Comparison of ENCODE assay signal across 8 mouse cellular contexts in the genomic region with DNA sequence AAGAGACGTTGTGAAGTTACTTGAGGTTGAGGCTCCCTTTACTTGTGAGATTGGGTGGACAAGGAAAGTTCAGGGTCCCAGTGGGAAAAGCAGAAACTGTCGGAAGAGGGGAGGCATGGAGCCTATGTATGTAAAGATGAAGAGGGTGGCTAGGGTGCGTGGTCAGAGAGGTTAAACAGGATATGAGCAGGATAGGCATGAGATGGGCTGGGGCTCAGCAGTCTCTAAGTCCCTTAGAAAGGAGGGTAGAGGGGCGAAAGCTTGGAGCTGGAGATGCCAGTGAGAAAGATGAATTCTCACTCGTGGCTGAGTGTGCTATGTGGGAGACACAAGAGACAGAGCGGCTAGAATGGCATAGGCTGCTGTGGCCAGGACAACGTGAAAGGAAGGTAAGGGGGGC. TPM values are rescaled to one million over a fixed set of nuclear protein-coding genes. Genes with fewer than 3 reads are reported as not detected.
DNase-seq lines count a peak whose midpoint lies in the region; ATAC-seq and TF ChIP-seq lines count a peak whose summit lies in the region.

Gene B830017H08Rik, plus strand, starts transcription at position 301 of the 400 bp plus-strand sequence.

- peaks cover 3% of the 10 kb centered on the region; the same call in 1 of the 2 replicates for H3K4me1 ChIP-seq in kidney, postnatal 0 days (replicated peaks; ENCODE audit: insufficient read depth, low read length)
- peaks cover 4% of the 10 kb centered on the region; the same call in 1 of the 2 replicates for H3K4me1 ChIP-seq in embryonic facial prominence, embryonic 14.5 days (ENCODE audit: control insufficient read depth, insufficient read depth, low read length)
- H3K4me1 ChIP-seq in intestine, embryonic 15.5 days (replicated peaks), result peaks cover 12% of the 10 kb centered on the region
- H3K4me1 ChIP-seq in neural tube, embryonic 12.5 days, result peaks cover 24% of the 10 kb centered on the region; the same call in 1 of the 2 replicates

- peak within 1 kb of the TSS; percentile 55 for H3K9ac ChIP-seq in kidney, postnatal 0 days (ENCODE audit: low read depth, low read length)
- H3K9ac ChIP-seq in embryonic facial prominence, embryonic 14.5 days (ENCODE audit: low read depth, low read length), result peak within 1 kb of the TSS; percentile 71
- H3K9ac ChIP-seq in intestine, embryonic 15.5 days, result peak within 1 kb of the TSS; percentile 52
- H3K9ac ChIP-seq in neural tube, embryonic 12.5 days, result peak within 1 kb of the TSS; percentile 77

- H3K9me3 ChIP-seq in kidney, postnatal 0 days (replicated peaks; ENCODE audit: low read length), result no peaks in the 10 kb centered on the region
- no peaks in the 10 kb centered on the region for H3K9me3 ChIP-seq in embryonic facial prominence, embryonic 14.5 days (ENCODE audit: control insufficient read depth, low read length)
- no peaks in the 10 kb centered on the region for H3K9me3 ChIP-seq in intestine, embryonic 15.5 days
- no peaks in the 10 kb centered on the region for H3K9me3 ChIP-seq in neural tube, embryonic 12.5 days

- no peaks in the 10 kb centered on the region for H3K36me3 ChIP-seq in kidney, postnatal 0 days (ENCODE audit: insufficient read depth, low read length)
- H3K36me3 ChIP-seq in embryonic facial prominence, embryonic 14.5 days (ENCODE audit: control insufficient read depth, insufficient read depth, low read length), result no peaks in the 10 kb centered on the region
- no peaks in the 10 kb centered on the region for H3K36me3 ChIP-seq in intestine, embryonic 15.5 days
- H3K36me3 ChIP-seq in neural tube, embryonic 12.5 days, result no peaks in the 10 kb centered on the region

- TF ChIP-seq CTCF in kidney, postnatal 0 days (IDR thresholded peaks at IDR 0.05; ENCODE audit: low read depth), result no peak

- H3K4me2 ChIP-seq in kidney, postnatal 0 days (ENCODE audit: low read length), result peak within 1 kb of the TSS; percentile 99
- peak within 1 kb of the TSS; percentile 99 for H3K4me2 ChIP-seq in embryonic facial prominence, embryonic 14.5 days (ENCODE audit: low read depth, low read length)
- peak within 1 kb of the TSS; percentile 97 for H3K4me2 ChIP-seq in intestine, embryonic 15.5 days (replicated peaks)
- peak within 1 kb of the TSS; percentile 97 for H3K4me2 ChIP-seq in neural tube, embryonic 12.5 days (replicated peaks)

- peaks cover 45% of the 10 kb centered on the region for H3K27me3 ChIP-seq in kidney, postnatal 0 days (ENCODE audit: insufficient read depth, low read length)
- peaks cover 60% of the 10 kb centered on the region for H3K27me3 ChIP-seq in embryonic facial prominence, embryonic 14.5 days (replicated peaks; ENCODE audit: control insufficient read depth, insufficient read depth, low read length)
- H3K27me3 ChIP-seq in intestine, embryonic 15.5 days (replicated peaks), result peaks cover 71% of the 10 kb centered on the region
- H3K27me3 ChIP-seq in neural tube, embryonic 12.5 days (replicated peaks), result peaks cover 80% of the 10 kb centered on the region

- no peak for ATAC-seq in kidney, postnatal 0 days (replicated peaks; ENCODE audit: low FRiP score, low read depth)
- no peak for ATAC-seq in embryonic facial prominence, embryonic 14.5 days (ENCODE audit: low read depth)
- ATAC-seq in intestine, embryonic 15.5 days, result no peak
- no peak for ATAC-seq in neural tube, embryonic 12.5 days (ENCODE audit: low FRiP score, low read depth)
- ATAC-seq in megakaryocyte progenitor cell, adult 5-6 weeks (replicated peaks; ENCODE audit: poor library complexity), result no peak

- H3K4me3 ChIP-seq in kidney, postnatal 0 days (replicated peaks; ENCODE audit: low read depth, low read length), result peak within 1 kb of the TSS; percentile 55
- H3K4me3 ChIP-seq in embryonic facial prominence, embryonic 14.5 days (ENCODE audit: low read depth, low read length), result peak within 1 kb of the TSS; percentile 59
- H3K4me3 ChIP-seq in intestine, embryonic 15.5 days (replicated peaks), result peak within 1 kb of the TSS; percentile 57
- H3K4me3 ChIP-seq in neural tube, embryonic 12.5 days, result peak within 1 kb of the TSS; percentile 60

- no peak within 1 kb of the TSS for H3K27ac ChIP-seq in kidney, postnatal 0 days
- no peak within 1 kb of the TSS; the same call in 1 of the 2 replicates for H3K27ac ChIP-seq in embryonic facial prominence, embryonic 14.5 days (replicated peaks; ENCODE audit: low read depth, low read length)
- H3K27ac ChIP-seq in intestine, embryonic 15.5 days, result no peak within 1 kb of the TSS
- peak within 1 kb of the TSS; percentile 42; the same call in 1 of the 2 replicates for H3K27ac ChIP-seq in neural tube, embryonic 12.5 days

- no peak for DNase-seq in kidney, postnatal 0 days (ENCODE audit: low spot score)
- DNase-seq in kidney, adult 8-10 months, result no peak
- DNase-seq in embryonic facial prominence, embryonic 14.5 days (ENCODE audit: low spot score), result no peak
- no peak for DNase-seq in adipocyte (ENCODE audit: low spot score)
- DNase-seq in cerebellum, adult 8-10 months, result no peak

- WGBS in kidney, postnatal 0 days, result 32% methylated on average over 7 of the region's 7 CpGs
- 24% methylated on average over 7 of the region's 7 CpGs for WGBS in embryonic facial prominence, embryonic 14.5 days
- 28% methylated on average over 7 of the region's 7 CpGs for WGBS in intestine, embryonic 15.5 days
- 28% methylated on average over 7 of the region's 7 CpGs for WGBS in neural tube, embryonic 12.5 days

RNA-seq across cellular contexts. Expression of gene B830017H08Rik, which starts in this region (rescaled TPM):
- 1.7 and 2.2 TPM in 2 replicates for polyA plus RNA-seq in kidney, postnatal 0 days (2015; fragmentation: Nextera tagmentation; extraction: Ambion mirVana)
- 0.26 and 0.46 TPM in 2 replicates for polyA plus RNA-seq in embryonic facial prominence, embryonic 14.5 days (2014; fragmentation: Nextera tagmentation; extraction: Ambion mirVana)
- not detected in 2 replicates for polyA plus RNA-seq in intestine, embryonic 15.5 days (2015; fragmentation: Nextera tagmentation; extraction: Ambion mirVana)
- 1.1 and 1.6 TPM in 2 replicates for polyA plus RNA-seq in neural tube, embryonic 12.5 days (2016; fragmentation: Nextera tagmentation; extraction: Ambion mirVana)
- total RNA-seq in megakaryocyte progenitor cell, adult 5-6 weeks (2015), result not detected in 2 replicates
- not detected in 2 replicates for total RNA-seq in megakaryocyte progenitor cell, adult 5-6 weeks (2017)
